Mouse (Mus musculus): ENCODE measurements around the gene Ptov1. TPM values are rescaled to one million over a fixed set of nuclear protein-coding genes. Genes with fewer than 3 reads are reported as not detected.

Gene Ptov1
- polyA plus RNA-seq, 1 experiment from 2014 or later: 210 TPM

GRCm38 (mm10) chr7:44871181-44871580, 1.6 kb upstream of the Ptov1 start:
- Histone ChIP-seq H3K9ac (ENCODE audit: low read length) (no peak overlapping the region), H3K27me3 (ENCODE audit: control insufficient read depth, insufficient read depth, low read length) (no peaks in the 10 kb centered on the region), H3K9me3 (replicated peaks; ENCODE audit: control insufficient read depth, low read length) (no peaks in the 10 kb centered on the region), H3K4me1 (ENCODE audit: control insufficient read depth, insufficient read depth, low read length) (peaks cover 34% of the 10 kb centered on the region), H3K27ac (ENCODE audit: low read length) (no peak overlapping the region), H3K36me3 (ENCODE audit: control insufficient read depth, insufficient read depth) (peaks cover 3% of the 10 kb centered on the region; the same call in 1 of the 2 replicates), H3K4me2 (ENCODE audit: low read depth, low read length) (no peak overlapping the region), H3K4me3 (ENCODE audit: low read length) (no peak overlapping the region)
- ATAC-seq (replicated peaks; ENCODE audit: extremely low read depth, insufficient read depth, low FRiP score): no peak
- 57% methylated on average over 1 of the region's 1 CpGs for WGBS

GRCm38 (mm10) chr7:44870614-44871013, 1.0 kb upstream of the Ptov1 start:
- H3K4me1 ChIP-seq (ENCODE audit: control insufficient read depth, insufficient read depth, low read length): peaks cover 40% of the 10 kb centered on the region
- 80% methylated on average over 6 of the region's 6 CpGs for WGBS

GRCm38 (mm10) chr7:44868919-44869696, 480 bp downstream of the Ptov1 start:
- H3K4me3 ChIP-seq (ENCODE audit: low read length): peak overlapping the region; percentile 94
- H3K27ac ChIP-seq (ENCODE audit: low read length): peak overlapping the region; percentile 100
- under 1% methylated on average over 105 of the region's 108 CpGs for WGBS
- H3K36me3 ChIP-seq (ENCODE audit: control insufficient read depth, insufficient read depth): peaks cover 7% of the 10 kb centered on the region
- peak overlapping the region; percentile 90 for H3K4me2 ChIP-seq (ENCODE audit: low read depth, low read length)
- peak; percentile 52 for ATAC-seq (replicated peaks; ENCODE audit: extremely low read depth, insufficient read depth, low FRiP score)
- peak overlapping the region; percentile 100 for H3K9ac ChIP-seq (ENCODE audit: low read length)
- H3K4me1 ChIP-seq (ENCODE audit: control insufficient read depth, insufficient read depth, low read length): peaks cover 55% of the 10 kb centered on the region
- H3K27me3 ChIP-seq (ENCODE audit: control insufficient read depth, insufficient read depth, low read length): no peaks in the 10 kb centered on the region
- H3K9me3 ChIP-seq (replicated peaks; ENCODE audit: control insufficient read depth, low read length): no peaks in the 10 kb centered on the region

More at GRCm38 (mm10) chr7:44870614-44871013, 1.0 kb upstream of the Ptov1 start:
- Histone ChIP-seq H3K4me2 (ENCODE audit: low read depth, low read length) (peak overlapping the region; percentile 90), H3K9ac (ENCODE audit: low read length) (peak overlapping the region; percentile 100), H3K27ac (ENCODE audit: low read length) (peak overlapping the region; percentile 100), H3K27me3 (ENCODE audit: control insufficient read depth, insufficient read depth, low read length) (no peaks in the 10 kb centered on the region), H3K9me3 (replicated peaks; ENCODE audit: control insufficient read depth, low read length) (no peaks in the 10 kb centered on the region), H3K36me3 (ENCODE audit: control insufficient read depth, insufficient read depth) (no peaks in the 10 kb centered on the region), H3K4me3 (ENCODE audit: low read length) (peak overlapping the region; percentile 94)
- ATAC-seq (replicated peaks; ENCODE audit: extremely low read depth, insufficient read depth, low FRiP score): no peak

GRCm38 (mm10) chr7:44868465-44868864, 1.1 kb downstream of the Ptov1 start:
- WGBS: 6% methylated on average over 16 of the region's 16 CpGs
- Histone ChIP-seq H3K27me3 (ENCODE audit: control insufficient read depth, insufficient read depth, low read length) (no peaks in the 10 kb centered on the region), H3K9me3 (replicated peaks; ENCODE audit: control insufficient read depth, low read length) (no peaks in the 10 kb centered on the region), H3K4me3 (ENCODE audit: low read length) (peak overlapping the region; percentile 94), H3K9ac (ENCODE audit: low read length) (peak overlapping the region; percentile 100), H3K36me3 (ENCODE audit: control insufficient read depth, insufficient read depth) (peaks cover 12% of the 10 kb centered on the region), H3K4me2 (ENCODE audit: low read depth, low read length) (peak overlapping the region; percentile 90), H3K27ac (ENCODE audit: low read length) (peak overlapping the region; percentile 100), H3K4me1 (ENCODE audit: control insufficient read depth, insufficient read depth, low read length) (peaks cover 56% of the 10 kb centered on the region)
- ATAC-seq (replicated peaks; ENCODE audit: extremely low read depth, insufficient read depth, low FRiP score): no peak

GRCm38 (mm10) chr7:44867802-44868201, 1.8 kb downstream of the Ptov1 start:
- Histone ChIP-seq H3K9ac (ENCODE audit: low read length) (peak overlapping the region; percentile 100), H3K4me2 (ENCODE audit: low read depth, low read length) (peak overlapping the region; percentile 90), H3K4me3 (ENCODE audit: low read length) (peak overlapping the region; percentile 94), H3K27me3 (ENCODE audit: control insufficient read depth, insufficient read depth, low read length) (no peaks in the 10 kb centered on the region), H3K4me1 (ENCODE audit: control insufficient read depth, insufficient read depth, low read length) (peaks cover 51% of the 10 kb centered on the region), H3K9me3 (replicated peaks; ENCODE audit: control insufficient read depth, low read length) (no peaks in the 10 kb centered on the region), H3K27ac (ENCODE audit: low read length) (peak overlapping the region; percentile 100), H3K36me3 (ENCODE audit: control insufficient read depth, insufficient read depth) (peaks cover 18% of the 10 kb centered on the region)
- 43% methylated on average over 9 of the region's 9 CpGs for WGBS
- ATAC-seq (replicated peaks; ENCODE audit: extremely low read depth, insufficient read depth, low FRiP score): no peak

GRCm38 (mm10) chr7:44867010-44867702, 2.4 kb downstream of the Ptov1 start:
- 54% methylated on average over 19 of the region's 19 CpGs for WGBS
- Histone ChIP-seq H3K27me3 (ENCODE audit: control insufficient read depth, insufficient read depth, low read length) (no peaks in the 10 kb centered on the region), H3K4me3 (ENCODE audit: low read length) (peak overlapping the region; percentile 94), H3K9ac (ENCODE audit: low read length) (peak overlapping the region; percentile 100), H3K4me1 (ENCODE audit: control insufficient read depth, insufficient read depth, low read length) (peaks cover 51% of the 10 kb centered on the region), H3K36me3 (ENCODE audit: control insufficient read depth, insufficient read depth) (peaks cover 24% of the 10 kb centered on the region), H3K4me2 (ENCODE audit: low read depth, low read length) (peak overlapping the region; percentile 90), H3K9me3 (replicated peaks; ENCODE audit: control insufficient read depth, low read length) (no peaks in the 10 kb centered on the region), H3K27ac (ENCODE audit: low read length) (peak overlapping the region; percentile 100)
- no peak for ATAC-seq (replicated peaks; ENCODE audit: extremely low read depth, insufficient read depth, low FRiP score)

- Histone ChIP-seq H3K4me3 (ENCODE audit: low read length) (peak overlapping the region; percentile 94), H3K9ac (ENCODE audit: low read length) (peak overlapping the region; percentile 60), H3K27ac (ENCODE audit: low read length) (peak overlapping the region; percentile 100), H3K36me3 (ENCODE audit: control insufficient read depth, insufficient read depth) (peaks cover 26% of the 10 kb centered on the region), H3K9me3 (replicated peaks; ENCODE audit: control insufficient read depth, low read length) (no peaks in the 10 kb centered on the region), H3K27me3 (ENCODE audit: control insufficient read depth, insufficient read depth, low read length) (no peaks in the 10 kb centered on the region), H3K4me2 (ENCODE audit: low read depth, low read length) (peak overlapping the region; percentile 90), H3K4me1 (ENCODE audit: control insufficient read depth, insufficient read depth, low read length) (peaks cover 51% of the 10 kb centered on the region)
- WGBS: 38% methylated on average over 15 of the region's 15 CpGs
- peak; percentile 8 for ATAC-seq (replicated peaks; ENCODE audit: extremely low read depth, insufficient read depth, low FRiP score)
These were observed 3.1 kb downstream of the Ptov1 start for GRCm38 (mm10) chr7:44866276-44867009.

- no peaks in the 10 kb centered on the region for H3K9me3 ChIP-seq (replicated peaks; ENCODE audit: control insufficient read depth, low read length)
- H3K27ac ChIP-seq (ENCODE audit: low read length): peak overlapping the region; percentile 100
- peaks cover 46% of the 10 kb centered on the region for H3K4me1 ChIP-seq (ENCODE audit: control insufficient read depth, insufficient read depth, low read length)
- H3K9ac ChIP-seq (ENCODE audit: low read length): peak overlapping the region; percentile 39
- no peak overlapping the region for H3K4me3 ChIP-seq (ENCODE audit: low read length)
- H3K36me3 ChIP-seq (ENCODE audit: control insufficient read depth, insufficient read depth): peaks cover 26% of the 10 kb centered on the region
- H3K27me3 ChIP-seq (ENCODE audit: control insufficient read depth, insufficient read depth, low read length): no peaks in the 10 kb centered on the region
- 61% methylated on average over 24 of the region's 24 CpGs for WGBS
- peak overlapping the region; percentile 20 for H3K4me2 ChIP-seq (ENCODE audit: low read depth, low read length)
- ATAC-seq (replicated peaks; ENCODE audit: extremely low read depth, insufficient read depth, low FRiP score): no peak
These were observed 4.7 kb downstream of the Ptov1 start for GRCm38 (mm10) chr7:44864595-44865542.
